Mouse (Mus musculus) heart, embryonic 12.5 days (tissue): ENCODE data around the gene Amh. TPM values are rescaled to one million over a fixed set of nuclear protein-coding genes. Genes with fewer than 3 reads are reported as not detected.

Source experiments
- ATAC-seq: fragments of 200-750 bp; cut with Nextera tagmentation; 2 replicates; pipeline ENCODE4 v1.8.0; 2017; ENCODE audit warnings: moderate TSS enrichment, moderate library complexity; ENCODE audit not compliant: insufficient number of reproducible peaks, low FRiP score
- H3K27ac ChIP-seq: fragments of 300-500 bp; sonication (generic); 2 replicates; pipeline ENCODE4 v1.5.1; 2016; ENCODE audit warnings: mild to moderate bottlenecking, moderate library complexity; ENCODE audit not compliant: poor library complexity, severe bottlenecking
- H3K27me3 ChIP-seq: fragments of 300-500 bp; sonication (generic); replicated peaks from 2 replicates; pipeline ENCODE4 v1.6.1; 2016; ENCODE audit warnings: mild to moderate bottlenecking, moderate library complexity
- H3K36me3 ChIP-seq: fragments of 300-500 bp; sonication (generic); 2 replicates; pipeline ENCODE4 v1.6.1; 2016; ENCODE audit warnings: mild to moderate bottlenecking, moderate library complexity
- H3K4me1 ChIP-seq: fragments of 300-500 bp; sonication (generic); replicated peaks from 2 replicates; pipeline ENCODE4 v1.6.1; 2016; ENCODE audit warnings: mild to moderate bottlenecking
- H3K4me2 ChIP-seq: fragments of 300-500 bp; sonication (generic); 2 replicates; pipeline ENCODE4 v1.6.1; 2016; ENCODE audit warnings: mild to moderate bottlenecking, moderate library complexity
- H3K4me3 ChIP-seq: fragments of 300-500 bp; sonication (generic); 2 replicates; pipeline ENCODE4 v1.5.1; 2016; ENCODE audit warnings: mild to moderate bottlenecking
- H3K9ac ChIP-seq: fragments of 300-500 bp; sonication (generic); 2 replicates; pipeline ENCODE4 v1.6.1; 2016; ENCODE audit warnings: mild to moderate bottlenecking, moderate library complexity
- H3K9me3 ChIP-seq: fragments of 300-500 bp; sonication (generic); replicated peaks from 2 replicates; pipeline ENCODE4 v1.6.1; 2016; ENCODE audit warnings: mild to moderate bottlenecking, moderate library complexity
- whole genome bisulfite sequencing: fragments of 180-500 bp; shearing (Covaris S2); methylation state at CpG from one replicate; pipeline ENCODE4 v1.1.7; 2016; 5-methylcytosine and 5-hydroxymethylcytosine counted together
- polyA plus RNA-seq: library from polyadenylated mRNA; unstranded; fragments of >200 nt; fragmentation: Nextera tagmentation; extraction: Ambion mirVana; gene quantifications from 2 replicates; pipeline ENCODE4 v1.2.1, GENCODE M21; 2016

Gene Amh
- polyA plus RNA-seq, 1 experiment from 2014 or later: 0.23 TPM

DNA sequence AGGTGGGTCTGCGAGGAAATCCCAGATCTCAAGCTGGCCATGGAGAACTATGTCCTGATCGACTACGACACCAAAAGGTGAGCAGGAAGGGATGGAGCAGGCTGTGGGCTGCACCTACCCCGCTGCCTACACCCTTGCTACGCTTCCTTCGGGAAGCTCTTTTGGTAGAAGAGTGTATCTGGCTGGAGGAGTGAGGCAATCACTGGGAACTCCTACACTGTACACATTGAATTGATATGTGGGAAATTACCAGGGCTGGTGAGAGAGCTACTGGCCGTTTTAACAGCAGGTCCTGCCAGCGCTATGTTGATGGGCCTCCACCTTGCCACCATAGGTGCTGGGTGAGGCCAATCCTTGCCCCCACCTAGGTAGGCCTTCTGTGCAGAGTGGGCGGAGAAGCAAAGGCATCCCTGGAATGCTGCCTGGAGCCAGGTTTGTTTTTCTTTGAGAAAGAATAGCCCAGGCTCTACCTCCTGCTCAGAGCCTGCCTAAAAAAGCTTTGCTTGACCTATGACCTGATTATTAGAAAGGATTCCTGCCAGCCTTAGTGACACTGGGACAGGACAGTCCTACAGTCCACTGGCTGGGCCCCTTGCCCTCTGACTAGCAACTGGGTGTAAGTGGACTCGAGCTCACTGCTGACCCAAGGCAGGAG is 38.8 kb upstream of the Amh start:
- 75% methylated on average over 10 of the region's 10 CpGs for WGBS
- Histone ChIP-seq H3K27ac (no peak overlapping the region), H3K9me3 (no peaks in the 10 kb centered on the region), H3K4me1 (peaks cover 32% of the 10 kb centered on the region), H3K27me3 (no peaks in the 10 kb centered on the region), H3K9ac (peak overlapping the region; percentile 47), H3K4me2 (no peak overlapping the region), H3K4me3 (no peak overlapping the region), H3K36me3 (peaks cover 64% of the 10 kb centered on the region)
- no peak for ATAC-seq

- no peaks in the 10 kb centered on the region for H3K27me3 ChIP-seq
- H3K4me1 ChIP-seq: peaks cover 29% of the 10 kb centered on the region
- H3K4me3 ChIP-seq: no peak overlapping the region
- H3K36me3 ChIP-seq: peaks cover 85% of the 10 kb centered on the region
- H3K9me3 ChIP-seq: no peaks in the 10 kb centered on the region
- H3K4me2 ChIP-seq: no peak overlapping the region
- no peak overlapping the region for H3K27ac ChIP-seq
- no peak overlapping the region for H3K9ac ChIP-seq
- WGBS: 84% methylated on average over 6 of the region's 6 CpGs
- no peak for ATAC-seq
Observed at GRCm38 (mm10) chr10:80768365-80768764, 36.7 kb upstream of the Amh start.

DNA sequence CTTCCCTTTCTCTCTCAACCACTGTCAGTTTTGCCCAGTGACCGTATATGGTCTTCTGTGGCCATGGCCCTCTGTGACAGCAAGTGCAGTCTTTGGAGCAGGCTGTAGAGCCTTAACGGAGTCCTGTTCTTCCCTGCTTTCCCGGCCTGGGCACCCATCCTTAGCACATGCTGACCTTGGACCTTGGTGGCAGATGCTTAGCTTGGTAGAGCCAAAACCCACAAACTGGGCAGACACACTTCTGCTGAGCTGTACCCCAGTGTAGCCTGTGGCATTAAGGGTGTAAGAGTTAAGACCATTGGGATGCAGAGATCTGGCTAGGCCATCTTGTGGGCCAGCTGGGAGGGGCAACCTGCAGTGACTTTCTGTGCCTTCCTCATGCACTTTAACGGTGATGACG is 31.2 kb upstream of the Amh start:
- no peak overlapping the region for H3K4me3 ChIP-seq
- no peaks in the 10 kb centered on the region for H3K9me3 ChIP-seq
- peak overlapping the region; percentile 97 for H3K27ac ChIP-seq
- peaks cover 86% of the 10 kb centered on the region for H3K36me3 ChIP-seq
- peak overlapping the region; percentile 53; the same call in 1 of the 2 replicates for H3K9ac ChIP-seq
- H3K4me2 ChIP-seq: peak overlapping the region; percentile 29
- H3K4me1 ChIP-seq: peaks cover 50% of the 10 kb centered on the region
- WGBS: 44% methylated on average over 5 of the region's 5 CpGs
- no peaks in the 10 kb centered on the region for H3K27me3 ChIP-seq
- ATAC-seq: no peak

DNA sequence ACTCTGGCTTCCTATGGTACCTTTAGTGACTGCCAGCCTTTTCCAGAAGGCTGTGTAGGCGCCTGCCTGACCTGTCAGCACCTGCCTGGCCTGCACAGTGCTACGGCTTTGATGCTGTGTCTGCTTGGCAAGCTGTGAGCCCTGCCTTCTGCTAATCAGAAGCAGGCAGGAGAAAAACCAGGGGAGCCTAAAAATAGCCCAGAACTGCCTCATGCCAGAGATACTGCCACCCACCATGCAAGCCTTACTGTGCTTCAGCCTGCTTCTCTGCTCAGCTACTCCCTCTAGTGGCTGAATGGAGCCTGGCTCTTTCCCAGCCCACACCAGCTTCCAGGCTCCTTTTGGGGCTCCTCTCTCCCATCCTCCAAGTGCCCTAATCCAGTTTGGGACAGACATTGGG is 30.5 kb upstream of the Amh start:
- Histone ChIP-seq H3K36me3 (peaks cover 88% of the 10 kb centered on the region), H3K4me3 (no peak overlapping the region), H3K4me1 (peaks cover 57% of the 10 kb centered on the region), H3K9me3 (no peaks in the 10 kb centered on the region), H3K9ac (peak overlapping the region; percentile 53), H3K4me2 (peak overlapping the region; percentile 29; the same call in 1 of the 2 replicates), H3K27ac (peak overlapping the region; percentile 97), H3K27me3 (no peaks in the 10 kb centered on the region)
- ATAC-seq: peak; percentile 85
- 18% methylated on average over 2 of the region's 2 CpGs for WGBS

GRCm38 (mm10) chr10:80774981-80775380 is 30.1 kb upstream of the Amh start:
- ATAC-seq: peak; percentile 17; the same call in 1 of the 2 replicates
- peaks cover 88% of the 10 kb centered on the region for H3K36me3 ChIP-seq
- peak overlapping the region; percentile 79 for H3K27ac ChIP-seq
- peak overlapping the region; percentile 38 for H3K9ac ChIP-seq
- no peaks in the 10 kb centered on the region for H3K27me3 ChIP-seq
- H3K9me3 ChIP-seq: no peaks in the 10 kb centered on the region
- no peak overlapping the region for H3K4me3 ChIP-seq
- 62% methylated on average over 4 of the region's 4 CpGs for WGBS
- H3K4me2 ChIP-seq: no peak overlapping the region
- H3K4me1 ChIP-seq: peaks cover 57% of the 10 kb centered on the region

- H3K27ac ChIP-seq: peak overlapping the region; percentile 33; the same call in 1 of the 2 replicates
- peaks cover 57% of the 10 kb centered on the region for H3K4me1 ChIP-seq
- H3K27me3 ChIP-seq: no peaks in the 10 kb centered on the region
- H3K4me2 ChIP-seq: no peak overlapping the region
- no peaks in the 10 kb centered on the region for H3K9me3 ChIP-seq
- H3K4me3 ChIP-seq: no peak overlapping the region
- peaks cover 87% of the 10 kb centered on the region for H3K36me3 ChIP-seq
- WGBS: 71% methylated on average over 4 of the region's 4 CpGs
- peak overlapping the region; percentile 40; the same call in 1 of the 2 replicates for H3K9ac ChIP-seq
- ATAC-seq: no peak
Observed at GRCm38 (mm10) chr10:80775731-80776130, 29.3 kb upstream of the Amh start.

DNA sequence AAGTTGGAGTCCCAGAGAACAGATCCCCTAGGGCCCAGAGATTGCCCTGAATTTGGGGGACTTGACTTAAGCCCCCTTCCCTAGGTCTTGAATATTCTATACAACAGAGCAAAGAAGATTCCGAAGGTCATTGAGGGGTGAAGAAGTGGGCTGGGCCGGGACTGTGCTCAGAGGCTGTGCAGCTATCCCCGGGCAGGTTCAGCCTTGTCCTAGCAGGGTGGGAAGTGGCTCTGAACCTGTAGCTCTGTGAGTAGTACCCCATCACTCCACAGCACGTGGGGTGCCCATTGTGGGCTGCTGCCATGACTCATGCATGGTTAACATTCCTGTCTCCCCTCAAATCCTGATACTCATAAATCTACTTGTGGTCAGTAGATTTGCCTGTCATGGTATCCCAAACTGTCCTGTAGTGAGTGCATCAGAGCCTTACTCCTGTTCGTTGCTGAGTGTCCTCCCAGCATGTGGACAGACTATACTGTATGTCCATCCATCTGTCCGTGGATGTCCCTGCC is 28.6 kb upstream of the Amh start:
- ATAC-seq: no peak
- Histone ChIP-seq H3K27ac (peak overlapping the region; percentile 25; the same call in 1 of the 2 replicates), H3K36me3 (peaks cover 87% of the 10 kb centered on the region)

DNA sequence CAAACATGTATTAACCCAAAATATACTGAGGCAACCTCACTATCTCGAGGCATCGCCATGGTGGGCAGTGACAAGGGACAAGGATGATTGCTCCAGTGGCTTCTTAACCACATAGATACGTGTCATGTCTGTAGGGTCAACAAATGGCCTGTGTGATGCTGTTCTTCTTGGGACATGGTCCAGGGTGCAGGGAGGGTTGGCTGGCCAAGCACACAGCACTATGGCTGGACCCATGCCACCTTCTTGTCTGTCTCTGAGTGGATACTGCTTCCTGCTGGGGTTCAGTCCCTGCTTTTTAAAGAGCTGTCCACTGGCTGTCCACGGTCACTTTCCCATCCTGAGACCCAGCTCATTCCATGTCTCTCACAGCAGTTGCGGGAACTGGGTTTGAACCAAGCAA is 27.9 kb upstream of the Amh start:
- Histone ChIP-seq H3K27me3 (no peaks in the 10 kb centered on the region), H3K9ac (no peak overlapping the region), H3K9me3 (no peaks in the 10 kb centered on the region), H3K27ac (no peak overlapping the region), H3K4me1 (peaks cover 53% of the 10 kb centered on the region), H3K36me3 (peaks cover 87% of the 10 kb centered on the region), H3K4me3 (no peak overlapping the region), H3K4me2 (no peak overlapping the region)
- WGBS: 85% methylated on average over 5 of the region's 5 CpGs
- no peak for ATAC-seq

More for the DNA sequence above, 28.6 kb upstream of the Amh start:
- Histone ChIP-seq H3K27me3 (no peaks in the 10 kb centered on the region), H3K9ac (peak overlapping the region; percentile 19), H3K4me3 (no peak overlapping the region), H3K4me2 (no peak overlapping the region), H3K9me3 (no peaks in the 10 kb centered on the region), H3K4me1 (peaks cover 57% of the 10 kb centered on the region)
- WGBS: 81% methylated on average over 6 of the region's 6 CpGs

GRCm38 (mm10) chr10:80779565-80779964 is 25.5 kb upstream of the Amh start:
- peaks cover 92% of the 10 kb centered on the region for H3K36me3 ChIP-seq
- H3K27me3 ChIP-seq: no peaks in the 10 kb centered on the region
- no peak overlapping the region for H3K4me2 ChIP-seq
- ATAC-seq: no peak
- H3K9ac ChIP-seq: no peak overlapping the region
- no peak overlapping the region for H3K27ac ChIP-seq
- no peak overlapping the region for H3K4me3 ChIP-seq
- no peaks in the 10 kb centered on the region for H3K9me3 ChIP-seq
- H3K4me1 ChIP-seq: peaks cover 30% of the 10 kb centered on the region

DNA sequence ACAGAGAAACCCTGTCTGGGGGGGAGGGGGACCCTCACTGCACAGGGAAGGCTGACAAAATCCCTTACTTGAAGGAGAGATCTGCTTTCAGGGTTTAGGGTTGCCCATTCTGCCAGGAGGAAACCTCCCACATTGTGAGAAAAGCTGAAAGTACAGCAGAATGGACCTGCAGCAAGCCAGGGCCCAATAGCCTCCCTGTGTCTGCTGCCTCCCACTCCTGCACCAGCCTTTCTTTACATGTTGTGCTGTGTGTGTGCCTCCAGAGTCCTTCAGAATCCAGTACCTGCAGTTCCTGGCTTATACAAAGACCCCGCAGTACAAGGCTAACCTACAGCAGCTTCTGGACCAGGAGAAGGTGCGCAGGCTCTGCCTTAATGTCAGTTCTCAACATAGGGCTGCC is 20.7 kb upstream of the Amh start:
- no peak overlapping the region for H3K4me3 ChIP-seq
- H3K27me3 ChIP-seq: no peaks in the 10 kb centered on the region
- H3K36me3 ChIP-seq: peaks cover 99% of the 10 kb centered on the region
- no peak for ATAC-seq
- no peak overlapping the region for H3K9ac ChIP-seq
- 0 out of 2 replicates have a peak, but pooled peaks cover 3% of the 10 kb centered on the region for H3K4me1 ChIP-seq
- WGBS: 85% methylated on average over 2 of the region's 2 CpGs
- no peak overlapping the region for H3K27ac ChIP-seq
- no peaks in the 10 kb centered on the region for H3K9me3 ChIP-seq
- H3K4me2 ChIP-seq: no peak overlapping the region

DNA sequence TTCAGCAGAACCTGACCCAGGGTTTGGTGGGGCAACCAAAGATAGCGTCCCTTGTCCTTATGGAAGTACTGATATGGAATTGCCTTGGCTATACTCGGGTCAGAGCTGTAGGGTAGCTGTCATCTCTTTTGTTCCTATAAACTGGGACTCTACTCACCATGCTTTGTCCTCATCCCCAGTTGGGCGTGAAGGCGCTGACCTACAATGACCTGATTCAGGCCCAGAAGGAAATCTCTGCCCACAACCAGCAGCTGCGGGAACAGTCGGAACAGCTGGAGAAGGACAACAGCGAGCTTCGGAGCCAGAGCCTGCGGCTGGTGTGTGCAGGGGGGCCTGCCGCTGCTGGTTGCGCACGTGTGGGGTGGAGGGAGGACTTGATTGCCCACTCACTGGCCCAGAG is 20.2 kb upstream of the Amh start:
- no peaks in the 10 kb centered on the region for H3K4me1 ChIP-seq
- H3K9me3 ChIP-seq: no peaks in the 10 kb centered on the region
- peaks cover 97% of the 10 kb centered on the region for H3K36me3 ChIP-seq
- no peak overlapping the region for H3K9ac ChIP-seq
- H3K4me3 ChIP-seq: no peak overlapping the region
- no peak overlapping the region for H3K27ac ChIP-seq
- ATAC-seq: no peak
- WGBS: 88% methylated on average over 12 of the region's 12 CpGs
- no peaks in the 10 kb centered on the region for H3K27me3 ChIP-seq
- H3K4me2 ChIP-seq: no peak overlapping the region

DNA sequence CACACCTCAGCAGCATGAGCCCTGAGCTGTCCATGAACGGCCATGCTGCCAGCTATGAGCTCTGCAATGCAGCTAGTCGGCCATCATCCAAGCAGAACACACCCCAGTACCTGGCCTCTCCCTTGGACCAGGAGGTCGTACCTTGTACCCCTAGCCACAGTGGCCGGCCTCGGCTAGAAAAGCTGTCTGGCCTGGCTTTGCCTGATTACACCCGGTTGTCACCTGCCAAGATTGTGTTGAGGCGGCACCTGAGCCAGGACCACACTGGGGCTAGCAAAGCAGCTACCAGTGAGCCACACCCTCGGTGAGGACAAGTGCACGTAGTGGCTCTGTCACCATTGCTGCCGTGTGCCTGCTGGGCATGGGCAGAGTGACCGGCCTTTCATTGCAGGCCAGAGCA is 19.1 kb upstream of the Amh start:
- 92% methylated on average over 11 of the region's 11 CpGs for WGBS
- Histone ChIP-seq H3K27me3 (no peaks in the 10 kb centered on the region), H3K27ac (no peak overlapping the region), H3K4me1 (peaks cover 7% of the 10 kb centered on the region), H3K36me3 (peaks cover 98% of the 10 kb centered on the region), H3K4me3 (no peak overlapping the region), H3K9me3 (no peaks in the 10 kb centered on the region), H3K9ac (no peak overlapping the region), H3K4me2 (no peak overlapping the region)
- no peak for ATAC-seq
